Mouse (Mus musculus) adrenal gland, postnatal 0 days (tissue): ENCODE results near the gene Serinc1. TPM values are rescaled to one million over a fixed set of nuclear protein-coding genes. Genes with fewer than 3 reads are reported as not detected.

Experiments
- polyA plus RNA-seq: library from polyadenylated mRNA; unstranded; fragments of >200 nt; fragmentation: Nextera tagmentation; extraction: Ambion mirVana; gene quantifications from 2 replicates; pipeline ENCODE4 v1.2.1, GENCODE M21; 2015

Gene Serinc1
- 218 and 238 TPM in 2 replicates for polyA plus RNA-seq

GRCm38 (mm10) chr10:57532218-57533101, at the start of gene Serinc1:
Gene Serinc1 (minus strand): TSS chr10:57532530.

GRCm38 (mm10) chr10:57485908-57486541, 46.3 kb downstream of the Serinc1 start, which contains the start of gene Hsf2:
Gene Hsf2 (plus strand): TSS chr10:57486385.

Other genes starting within 250 kb of the Serinc1 start
- 14.5 and 16.6 TPM in 2 replicates for gene Hsf2, start 46.1 kb downstream of the Serinc1 start, polyA plus RNA-seq
- gene Pkib, start 99.5 kb upstream of the Serinc1 start, polyA plus RNA-seq = 2.5 and 2.8 TPM in 2 replicates